Mouse (Mus musculus): ENCODE results near the gene Lepr. TPM values are rescaled to one million over a fixed set of nuclear protein-coding genes. Genes with fewer than 3 reads are reported as not detected.
A peak's percentile ranks its signal among the peaks of the same experiment; 100 is the strongest.

Lepr gene
- total and polyA plus RNA-seq, 2 experiments from 2014 or later, result 2.9 to 3.5 TPM

GRCm38 (mm10) chr4:101682620-101683019 is 34.6 kb upstream of the Lepr start:
- no peak overlapping the region for H3K27ac ChIP-seq (ENCODE audit: low read depth)
- no peak overlapping the region for H3K9ac ChIP-seq (replicated peaks; ENCODE audit: low read depth, low read length)
- no peaks in the 10 kb centered on the region for H3K27me3 ChIP-seq (ENCODE audit: control insufficient read depth, insufficient read depth, low read length)
- H3K4me2 ChIP-seq (ENCODE audit: low read depth, low read length), result no peak overlapping the region
- TF ChIP-seq EP300 (IDR thresholded peaks at IDR 0.05; ENCODE audit: low read depth), result no peak
- TF ChIP-seq CTCF (IDR thresholded peaks at IDR 0.05; ENCODE audit: low read depth), result no peak
- H3K36me3 ChIP-seq (replicated peaks; ENCODE audit: control insufficient read depth, insufficient read depth, low read length), result no peaks in the 10 kb centered on the region
- no peak overlapping the region for H3K4me3 ChIP-seq (ENCODE audit: low read depth, low read length)
- no peaks in the 10 kb centered on the region for H3K4me1 ChIP-seq (ENCODE audit: control insufficient read depth, insufficient read depth)
- WGBS, result 79% methylated on average over 4 of the region's 4 CpGs
- DNase-seq (ENCODE audit: low spot score) (no peak), ATAC-seq (ENCODE audit: insufficient read depth, low read depth) (no peak)
- H3K9me3 ChIP-seq (replicated peaks; ENCODE audit: control insufficient read depth, low read length), result no peaks in the 10 kb centered on the region

- Histone ChIP-seq H3K4me1 (ENCODE audit: control insufficient read depth, insufficient read depth) (no peaks in the 10 kb centered on the region), H3K9me3 (replicated peaks; ENCODE audit: control insufficient read depth, low read length) (no peaks in the 10 kb centered on the region), H3K4me3 (ENCODE audit: low read depth, low read length) (no peak overlapping the region), H3K9ac (replicated peaks; ENCODE audit: low read depth, low read length) (no peak overlapping the region), H3K27me3 (ENCODE audit: control insufficient read depth, insufficient read depth, low read length) (no peaks in the 10 kb centered on the region), H3K4me2 (ENCODE audit: low read depth, low read length) (no peak overlapping the region), H3K36me3 (replicated peaks; ENCODE audit: control insufficient read depth, insufficient read depth, low read length) (no peaks in the 10 kb centered on the region), H3K27ac (ENCODE audit: low read depth) (no peak overlapping the region)
- ATAC-seq (ENCODE audit: insufficient read depth, low read depth) (no peak), DNase-seq (ENCODE audit: low spot score) (no peak)
- TF ChIP-seq CTCF (IDR thresholded peaks at IDR 0.05; ENCODE audit: low read depth) (no peak), EP300 (IDR thresholded peaks at IDR 0.05; ENCODE audit: low read depth) (no peak)
- 57% methylated on average over 3 of the region's 3 CpGs for WGBS
Observed at GRCm38 (mm10) chr4:101683086-101683485, 34.1 kb upstream of the Lepr start.

- no peak overlapping the region for H3K27ac ChIP-seq (ENCODE audit: low read depth)
- no peak overlapping the region for H3K4me2 ChIP-seq (ENCODE audit: low read depth, low read length)
- no peak for TF ChIP-seq CTCF (IDR thresholded peaks at IDR 0.05; ENCODE audit: low read depth)
- TF ChIP-seq EP300 (IDR thresholded peaks at IDR 0.05; ENCODE audit: low read depth), result no peak
- ATAC-seq (ENCODE audit: insufficient read depth, low read depth), result no peak
- 71% methylated on average over 3 of the region's 3 CpGs for WGBS
- H3K36me3 ChIP-seq (replicated peaks; ENCODE audit: control insufficient read depth, insufficient read depth, low read length), result no peaks in the 10 kb centered on the region
- H3K4me1 ChIP-seq (ENCODE audit: control insufficient read depth, insufficient read depth), result no peaks in the 10 kb centered on the region
- no peak overlapping the region for H3K4me3 ChIP-seq (ENCODE audit: low read depth, low read length)
- DNase-seq (ENCODE audit: low spot score), result no peak
- no peaks in the 10 kb centered on the region for H3K9me3 ChIP-seq (replicated peaks; ENCODE audit: control insufficient read depth, low read length)
- H3K9ac ChIP-seq (replicated peaks; ENCODE audit: low read depth, low read length), result no peak overlapping the region
- no peaks in the 10 kb centered on the region for H3K27me3 ChIP-seq (ENCODE audit: control insufficient read depth, insufficient read depth, low read length)
Observed at GRCm38 (mm10) chr4:101684821-101685220, 32.4 kb upstream of the Lepr start.

GRCm38 (mm10) chr4:101686227-101686810 is 30.9 kb upstream of the Lepr start:
- no peak for TF ChIP-seq EP300 (IDR thresholded peaks at IDR 0.05; ENCODE audit: low read depth)
- no peak for TF ChIP-seq CTCF (IDR thresholded peaks at IDR 0.05; ENCODE audit: low read depth)
- 61% methylated on average over 13 of the region's 13 CpGs for WGBS
- H3K4me3 ChIP-seq (ENCODE audit: low read depth, low read length), result no peak overlapping the region
- no peaks in the 10 kb centered on the region for H3K9me3 ChIP-seq (replicated peaks; ENCODE audit: control insufficient read depth, low read length)
- no peaks in the 10 kb centered on the region for H3K4me1 ChIP-seq (ENCODE audit: control insufficient read depth, insufficient read depth)
- DNase-seq (ENCODE audit: low spot score) (no peak), ATAC-seq (ENCODE audit: insufficient read depth, low read depth) (no peak)
- no peaks in the 10 kb centered on the region for H3K36me3 ChIP-seq (replicated peaks; ENCODE audit: control insufficient read depth, insufficient read depth, low read length)
- H3K27me3 ChIP-seq (ENCODE audit: control insufficient read depth, insufficient read depth, low read length), result no peaks in the 10 kb centered on the region
- H3K4me2 ChIP-seq (ENCODE audit: low read depth, low read length), result no peak overlapping the region
- H3K27ac ChIP-seq (ENCODE audit: low read depth), result no peak overlapping the region
- H3K9ac ChIP-seq (replicated peaks; ENCODE audit: low read depth, low read length), result no peak overlapping the region

GRCm38 (mm10) chr4:101689241-101689640 is 28.0 kb upstream of the Lepr start:
- TF ChIP-seq EP300 (IDR thresholded peaks at IDR 0.05; ENCODE audit: low read depth) (no peak), CTCF (IDR thresholded peaks at IDR 0.05; ENCODE audit: low read depth) (no peak)
- WGBS, result 66% methylated on average over 4 of the region's 4 CpGs
- H3K4me2 ChIP-seq (ENCODE audit: low read depth, low read length), result no peak overlapping the region
- no peak overlapping the region for H3K4me3 ChIP-seq (ENCODE audit: low read depth, low read length)
- no peak overlapping the region for H3K9ac ChIP-seq (replicated peaks; ENCODE audit: low read depth, low read length)
- H3K4me1 ChIP-seq (ENCODE audit: control insufficient read depth, insufficient read depth), result no peaks in the 10 kb centered on the region
- no peaks in the 10 kb centered on the region for H3K9me3 ChIP-seq (replicated peaks; ENCODE audit: control insufficient read depth, low read length)
- ATAC-seq (ENCODE audit: insufficient read depth, low read depth) (no peak), DNase-seq (ENCODE audit: low spot score) (no peak)
- no peaks in the 10 kb centered on the region for H3K27me3 ChIP-seq (ENCODE audit: control insufficient read depth, insufficient read depth, low read length)
- H3K36me3 ChIP-seq (replicated peaks; ENCODE audit: control insufficient read depth, insufficient read depth, low read length), result no peaks in the 10 kb centered on the region
- peak overlapping the region; percentile 25 for H3K27ac ChIP-seq (ENCODE audit: low read depth)

- 64% methylated on average over 5 of the region's 5 CpGs for WGBS
- no peak for TF ChIP-seq CTCF (IDR thresholded peaks at IDR 0.05; ENCODE audit: low read depth)
- H3K27me3 ChIP-seq (ENCODE audit: control insufficient read depth, insufficient read depth, low read length), result no peaks in the 10 kb centered on the region
- no peak overlapping the region for H3K9ac ChIP-seq (replicated peaks; ENCODE audit: low read depth, low read length)
- peak; percentile 14 for DNase-seq (ENCODE audit: low spot score)
- no peak overlapping the region for H3K4me2 ChIP-seq (ENCODE audit: low read depth, low read length)
- no peak for ATAC-seq (ENCODE audit: insufficient read depth, low read depth)
- no peaks in the 10 kb centered on the region for H3K4me1 ChIP-seq (ENCODE audit: control insufficient read depth, insufficient read depth)
- no peaks in the 10 kb centered on the region for H3K9me3 ChIP-seq (replicated peaks; ENCODE audit: control insufficient read depth, low read length)
- H3K4me3 ChIP-seq (ENCODE audit: low read depth, low read length), result no peak overlapping the region
- H3K36me3 ChIP-seq (replicated peaks; ENCODE audit: control insufficient read depth, insufficient read depth, low read length), result no peaks in the 10 kb centered on the region
- H3K27ac ChIP-seq (ENCODE audit: low read depth), result peak overlapping the region; percentile 25
Observed at GRCm38 (mm10) chr4:101689645-101690044, 27.6 kb upstream of the Lepr start.

Data from heart, postnatal 0 days (tissue).